Mouse (Mus musculus): Measurements from ENCODE around the gene Mrpl27. TPM values are rescaled to one million over a fixed set of nuclear protein-coding genes. Genes with fewer than 3 reads are reported as not detected.
"Not testable (repeated sequence)": the region's sequence is repeated elsewhere in the genome, so short reads cannot be mapped to it uniquely, and the experiment has no call there.

Gene Mrpl27
- 46.8 and 49.3 TPM in 2 replicates for total RNA-seq (2014; fragmentation: Nextera tagmentation)
- total RNA-seq (2017): 40.0 and 45.7 TPM in 2 replicates

GRCm38 (mm10) chr11:94653663-94654436, at the start of gene Mrpl27, which contains the start of gene Eme1:
Gene Mrpl27 (plus strand): TSS chr11:94653767.
Gene Eme1 (minus strand): TSS chr11:94653964.
- peak; percentile 91 for ATAC-seq (replicated peaks; ENCODE audit: poor library complexity, severe bottlenecking)

GRCm38 (mm10) chr11:94610744-94611740, 42.5 kb upstream of the Mrpl27 start:
- no peak; the same call in 1 of the 2 replicates for ATAC-seq (replicated peaks; ENCODE audit: poor library complexity, severe bottlenecking)

- ATAC-seq (replicated peaks; ENCODE audit: poor library complexity, severe bottlenecking): no peak
Measured at GRCm38 (mm10) chr11:94614603-94615002, 39.0 kb upstream of the Mrpl27 start.

GRCm38 (mm10) chr11:94615494-94615893, 38.1 kb upstream of the Mrpl27 start:
- ATAC-seq (replicated peaks; ENCODE audit: poor library complexity, severe bottlenecking): no peak

- no peak for ATAC-seq (replicated peaks; ENCODE audit: poor library complexity, severe bottlenecking)
Measured at GRCm38 (mm10) chr11:94617646-94618045, 35.9 kb upstream of the Mrpl27 start.

- no peak for ATAC-seq (replicated peaks; ENCODE audit: poor library complexity, severe bottlenecking)
Measured at GRCm38 (mm10) chr11:94620766-94621457, 32.7 kb upstream of the Mrpl27 start.

GRCm38 (mm10) chr11:94621458-94621852, 32.1 kb upstream of the Mrpl27 start:
- ATAC-seq (replicated peaks; ENCODE audit: poor library complexity, severe bottlenecking): no peak; the same call in 1 of the 2 replicates

GRCm38 (mm10) chr11:94622162-94622561, 31.4 kb upstream of the Mrpl27 start:
- ATAC-seq (replicated peaks; ENCODE audit: poor library complexity, severe bottlenecking): no peak

- peak; percentile 97 for ATAC-seq (replicated peaks; ENCODE audit: poor library complexity, severe bottlenecking)
Measured at GRCm38 (mm10) chr11:94629199-94629883, 24.2 kb upstream of the Mrpl27 start, which contains the start of gene Lrrc59. Gene Lrrc59 (plus strand): TSS chr11:94629767.

- ATAC-seq (replicated peaks; ENCODE audit: poor library complexity, severe bottlenecking): no peak; the same call in 1 of the 2 replicates
Measured at GRCm38 (mm10) chr11:94629884-94630198, 23.7 kb upstream of the Mrpl27 start.

GRCm38 (mm10) chr11:94630199-94631011, 23.2 kb upstream of the Mrpl27 start:
- peak; percentile 63 for ATAC-seq (replicated peaks; ENCODE audit: poor library complexity, severe bottlenecking)

GRCm38 (mm10) chr11:94631969-94632368, 21.6 kb upstream of the Mrpl27 start:
- no peak for ATAC-seq (replicated peaks; ENCODE audit: poor library complexity, severe bottlenecking)

GRCm38 (mm10) chr11:94632988-94633387, 20.6 kb upstream of the Mrpl27 start:
- ATAC-seq (replicated peaks; ENCODE audit: poor library complexity, severe bottlenecking): no peak

GRCm38 (mm10) chr11:94634431-94634830, 19.1 kb upstream of the Mrpl27 start:
- no peak for ATAC-seq (replicated peaks; ENCODE audit: poor library complexity, severe bottlenecking)

- no peak for ATAC-seq (replicated peaks; ENCODE audit: poor library complexity, severe bottlenecking)
Measured at GRCm38 (mm10) chr11:94644461-94645219, 8.9 kb upstream of the Mrpl27 start.

GRCm38 (mm10) chr11:94646457-94646856, 7.1 kb upstream of the Mrpl27 start:
- no peak for ATAC-seq (replicated peaks; ENCODE audit: poor library complexity, severe bottlenecking)

- ATAC-seq (replicated peaks; ENCODE audit: poor library complexity, severe bottlenecking): not testable (repeated sequence)
Measured at GRCm38 (mm10) chr11:94651241-94651640, 2.3 kb upstream of the Mrpl27 start.

- ATAC-seq (replicated peaks; ENCODE audit: poor library complexity, severe bottlenecking): no peak
Measured at GRCm38 (mm10) chr11:94652973-94653372, 594 bp upstream of the Mrpl27 start.

Measured in granulocyte monocyte progenitor cell, adult 5-6 weeks (primary cell).